8 mouse cellular contexts compared by ENCODE assay signal in genomic region chr10:53519068-53519954, GRCm38 (mm10).
A peak's percentile ranks its signal among the peaks of the same experiment; 100 is the strongest.
DNase-seq lines count a peak whose midpoint lies in the region; ATAC-seq and TF ChIP-seq lines count a peak whose summit lies in the region.

No protein-coding gene starts in this region.

- ATAC-seq in lung, embryonic 15.5 days (ENCODE audit: borderline replicate concordance, extremely low read depth, low FRiP score, low TSS enrichment): peak; percentile 44; the same call in 1 of the 2 replicates
- ATAC-seq in hindbrain, postnatal 0 days: no peak
- ATAC-seq in neural tube, embryonic 15.5 days (ENCODE audit: low FRiP score): peak; percentile 35; the same call in 1 of the 2 replicates
- no peak for ATAC-seq in liver, embryonic 12.5 days
- no peak for ATAC-seq in inflammation-experienced regulatory T-cells, adult 6 months

- no peak for TF ChIP-seq CTCF in lung, adult 2 months (IDR thresholded peaks at IDR 0.05; ENCODE audit: insufficient read depth, low read length)
- no peak for TF ChIP-seq CTCF in hindbrain, postnatal 0 days (IDR thresholded peaks at IDR 0.05; ENCODE audit: low read depth)

- H3K9ac ChIP-seq in lung, embryonic 15.5 days: no peak overlapping the region
- H3K9ac ChIP-seq in hindbrain, postnatal 0 days (replicated peaks; ENCODE audit: low read length): no peak overlapping the region
- H3K9ac ChIP-seq in neural tube, embryonic 15.5 days (replicated peaks): no peak overlapping the region
- no peak overlapping the region for H3K9ac ChIP-seq in liver, embryonic 12.5 days

- H3K4me2 ChIP-seq in lung, embryonic 15.5 days: no peak overlapping the region; the same call in 1 of the 2 replicates
- H3K4me2 ChIP-seq in hindbrain, postnatal 0 days (ENCODE audit: low read depth, low read length): no peak overlapping the region
- peak overlapping the region; percentile 15 for H3K4me2 ChIP-seq in neural tube, embryonic 15.5 days
- no peak overlapping the region for H3K4me2 ChIP-seq in liver, embryonic 12.5 days

- no peak overlapping the region for H3K4me3 ChIP-seq in lung, embryonic 15.5 days
- H3K4me3 ChIP-seq in lung, adult 2 months (replicated peaks; ENCODE audit: extremely low read depth, low read depth, low read length): no peak overlapping the region
- H3K4me3 ChIP-seq in hindbrain, postnatal 0 days (ENCODE audit: low read length): no peak overlapping the region
- no peak overlapping the region for H3K4me3 ChIP-seq in neural tube, embryonic 15.5 days (replicated peaks)
- no peak overlapping the region for H3K4me3 ChIP-seq in liver, embryonic 12.5 days

- WGBS in lung, embryonic 15.5 days: 37% methylated on average over 14 of the region's 14 CpGs
- 40% methylated on average over 14 of the region's 14 CpGs for WGBS in lung, adult 2 months
- 45% methylated on average over 14 of the region's 14 CpGs for WGBS in hindbrain, postnatal 0 days
- whole genome bisulfite sequencing in neural tube, embryonic 15.5 days: 47% methylated on average over 14 of the region's 14 CpGs
- WGBS in liver, embryonic 12.5 days (ENCODE audit: insufficient replicate concordance): 65% methylated on average over 14 of the region's 14 CpGs

- DNase-seq in lung, adult 2 months: no peak
- peak; percentile 32 for DNase-seq in gastrocnemius, postnatal 10 days
- peak; percentile 16 for DNase-seq in hindbrain, postnatal 0 days (ENCODE audit: low spot score)
- DNase-seq in testis, postnatal 14 days (ENCODE audit: low spot score): no peak

- H3K4me1 ChIP-seq in lung, embryonic 15.5 days: peaks cover 24% of the 10 kb centered on the region
- no peaks in the 10 kb centered on the region for H3K4me1 ChIP-seq in lung, adult 2 months (ENCODE audit: control insufficient read depth, insufficient read depth, low read length)
- peaks cover 9% of the 10 kb centered on the region; the same call in 1 of the 2 replicates for H3K4me1 ChIP-seq in hindbrain, postnatal 0 days (ENCODE audit: insufficient read depth, low read length)
- H3K4me1 ChIP-seq in neural tube, embryonic 15.5 days: peaks cover 14% of the 10 kb centered on the region
- H3K4me1 ChIP-seq in liver, embryonic 12.5 days: no peaks in the 10 kb centered on the region

- H3K27me3 ChIP-seq in lung, embryonic 15.5 days: no peaks in the 10 kb centered on the region
- no peaks in the 10 kb centered on the region for H3K27me3 ChIP-seq in hindbrain, postnatal 0 days (ENCODE audit: insufficient read depth, low read length)
- no peaks in the 10 kb centered on the region for H3K27me3 ChIP-seq in neural tube, embryonic 15.5 days (replicated peaks)
- H3K27me3 ChIP-seq in liver, embryonic 12.5 days (replicated peaks): no peaks in the 10 kb centered on the region

- H3K9me3 ChIP-seq in lung, embryonic 15.5 days: no peaks in the 10 kb centered on the region
- no peaks in the 10 kb centered on the region for H3K9me3 ChIP-seq in hindbrain, postnatal 0 days (ENCODE audit: low read length)
- no peaks in the 10 kb centered on the region for H3K9me3 ChIP-seq in neural tube, embryonic 15.5 days (replicated peaks)
- no peaks in the 10 kb centered on the region for H3K9me3 ChIP-seq in liver, embryonic 12.5 days (replicated peaks)

- no peaks in the 10 kb centered on the region for H3K36me3 ChIP-seq in lung, embryonic 15.5 days
- no peaks in the 10 kb centered on the region for H3K36me3 ChIP-seq in hindbrain, postnatal 0 days (ENCODE audit: insufficient read depth, low read length)
- H3K36me3 ChIP-seq in neural tube, embryonic 15.5 days: no peaks in the 10 kb centered on the region
- no peaks in the 10 kb centered on the region for H3K36me3 ChIP-seq in liver, embryonic 12.5 days

- peak overlapping the region; percentile 72 for H3K27ac ChIP-seq in lung, embryonic 15.5 days
- H3K27ac ChIP-seq in hindbrain, postnatal 0 days: peak overlapping the region; percentile 73; the same call in 1 of the 2 replicates
- H3K27ac ChIP-seq in neural tube, embryonic 15.5 days (replicated peaks): peak overlapping the region; percentile 70; the same call in 1 of the 2 replicates
- no peak overlapping the region for H3K27ac ChIP-seq in liver, embryonic 12.5 days

- no peak for TF ChIP-seq POLR2A in lung, adult 2 months (IDR thresholded peaks at IDR 0.05; ENCODE audit: borderline replicate concordance, extremely low read depth, low read depth, low read length)

Comparison
In these comparisons a context has a peak if more than half of its experiments do, and no peak if none do; other contexts are left out.
1. ATAC-seq: peak in lung, embryonic 15.5 days (single experiment) and neural tube, embryonic 15.5 days (single experiment); none in hindbrain, postnatal 0 days (single experiment), liver, embryonic 12.5 days (single experiment) and inflammation-experienced regulatory T-cells, adult 6 months (single experiment).
2. DNase-seq: peak in gastrocnemius, postnatal 10 days (single experiment) and hindbrain, postnatal 0 days (single experiment); none in lung, adult 2 months (single experiment) and testis, postnatal 14 days (single experiment).